Mouse (Mus musculus) intestine, embryonic 14.5 days (tissue): ENCODE results near the gene Frzb. TPM values are rescaled to one million over a fixed set of nuclear protein-coding genes. Genes with fewer than 3 reads are reported as not detected.

Experiments
- ATAC-seq: fragments of 200-750 bp; cut with Nextera tagmentation; replicated peaks from 2 replicates; pipeline ENCODE4 v1.8.0; 2017; ENCODE audit warnings: low read depth, moderate number of reproducible peaks, moderate TSS enrichment, moderate library complexity; ENCODE audit not compliant: low FRiP score, low TSS enrichment
- DNase-seq: peaks from one replicate; pipeline ENCODE4 v3.0.0-alpha.2; 2018; ENCODE audit warnings: low spot score
- H3K27ac ChIP-seq: fragments of 300-500 bp; sonication (generic); 2 replicates; pipeline ENCODE4 v1.5.1; 2014; ENCODE audit warnings: low read depth, mild to moderate bottlenecking, control low read depth
- H3K27me3 ChIP-seq: fragments of 300-500 bp; sonication (generic); replicated peaks from 2 replicates; pipeline ENCODE4 v1.6.1; 2014; ENCODE audit warnings: low read length, control low read depth; ENCODE audit not compliant: control insufficient read depth, insufficient read depth
- H3K36me3 ChIP-seq: fragments of 300-500 bp; sonication (generic); 2 replicates; pipeline ENCODE4 v1.6.1; 2014; ENCODE audit warnings: low read length, control low read depth; ENCODE audit not compliant: control insufficient read depth, insufficient read depth
- H3K4me1 ChIP-seq: fragments of 300-500 bp; sonication (generic); replicated peaks from 2 replicates; pipeline ENCODE4 v1.6.1; 2014; ENCODE audit warnings: low read length, control low read depth, mixed read lengths; ENCODE audit not compliant: control insufficient read depth, insufficient read depth
- H3K4me2 ChIP-seq: fragments of 300-500 bp; sonication (generic); 2 replicates; pipeline ENCODE4 v1.6.1; 2014; ENCODE audit warnings: low read length
- H3K4me3 ChIP-seq: fragments of 300-500 bp; sonication (generic); 2 replicates; pipeline ENCODE4 v1.5.1; 2014; ENCODE audit warnings: low read depth, low read length, control low read depth, mixed read lengths
- H3K9ac ChIP-seq: fragments of 300-500 bp; sonication (generic); 2 replicates; pipeline ENCODE4 v1.6.1; 2014; ENCODE audit warnings: mild to moderate bottlenecking, low read length
- H3K9me3 ChIP-seq: fragments of 300-500 bp; sonication (generic); 2 replicates; pipeline ENCODE4 v1.6.1; 2016; ENCODE audit warnings: low read length, control low read depth; ENCODE audit not compliant: control insufficient read depth
- WGBS: fragments of 180-500 bp; shearing (Covaris S2); extraction: QIAGEN DNeasy Blood & Tissue Kit; methylation state at CpG from one replicate; pipeline ENCODE4 v1.1.7; 2014; 5-methylcytosine and 5-hydroxymethylcytosine counted together
- polyA plus RNA-seq: library from polyadenylated mRNA; unstranded; fragments of >200 nt; fragmentation: Nextera tagmentation; extraction: Ambion mirVana; gene quantifications from 2 replicates; pipeline ENCODE4 v1.2.1, GENCODE M21; 2014

The Frzb gene
- polyA plus RNA-seq, 1 experiment from 2014 or later, result 1.9 TPM

GRCm38 (mm10) chr2:80384447-80384846 is 63.0 kb downstream of the Frzb start:
- Histone ChIP-seq H3K27me3 (no peaks in the 10 kb centered on the region), H3K9ac (no peak overlapping the region), H3K27ac (no peak overlapping the region), H3K36me3 (no peaks in the 10 kb centered on the region), H3K4me1 (peaks cover 5% of the 10 kb centered on the region), H3K4me3 (no peak overlapping the region), H3K4me2 (no peak overlapping the region), H3K9me3 (no peaks in the 10 kb centered on the region)
- no peak for DNase-seq
- 38% methylated on average over 4 of the region's 4 CpGs for WGBS
- no peak for ATAC-seq

GRCm38 (mm10) chr2:80379848-80380247 is 67.6 kb downstream of the Frzb start:
- H3K36me3 ChIP-seq, result no peaks in the 10 kb centered on the region
- no peaks in the 10 kb centered on the region for H3K9me3 ChIP-seq
- ATAC-seq (no peak), DNase-seq (no peak)
- H3K9ac ChIP-seq, result no peak overlapping the region
- no peak overlapping the region for H3K4me2 ChIP-seq
- 87% methylated on average over 5 of the region's 5 CpGs for WGBS
- no peaks in the 10 kb centered on the region for H3K27me3 ChIP-seq
- no peak overlapping the region for H3K4me3 ChIP-seq
- no peak overlapping the region for H3K27ac ChIP-seq
- H3K4me1 ChIP-seq, result no peaks in the 10 kb centered on the region

GRCm38 (mm10) chr2:80374892-80375291 is 72.5 kb downstream of the Frzb start:
- ATAC-seq, result no peak
- Histone ChIP-seq H3K4me2 (no peak overlapping the region), H3K4me1 (no peaks in the 10 kb centered on the region), H3K36me3 (no peaks in the 10 kb centered on the region), H3K4me3 (no peak overlapping the region), H3K9ac (no peak overlapping the region), H3K9me3 (no peaks in the 10 kb centered on the region), H3K27me3 (no peaks in the 10 kb centered on the region), H3K27ac (no peak overlapping the region)
- no peak for DNase-seq

- no peak overlapping the region for H3K9ac ChIP-seq
- H3K27me3 ChIP-seq, result no peaks in the 10 kb centered on the region
- ATAC-seq (no peak), DNase-seq (no peak)
- WGBS, result 86% methylated on average over 8 of the region's 8 CpGs
- H3K9me3 ChIP-seq, result no peaks in the 10 kb centered on the region
- no peak overlapping the region for H3K4me3 ChIP-seq
- H3K27ac ChIP-seq, result no peak overlapping the region
- no peak overlapping the region for H3K4me2 ChIP-seq
- no peaks in the 10 kb centered on the region for H3K36me3 ChIP-seq
- H3K4me1 ChIP-seq, result no peaks in the 10 kb centered on the region
These were observed 76.0 kb downstream of the Frzb start for GRCm38 (mm10) chr2:80371458-80371857.

Other genes with a start within 250 kb of the Frzb start
- 0.05 TPM in 1 of 2 replicates, not detected in the other for gene Prdx6b, start 155.2 kb downstream of the Frzb start, polyA plus RNA-seq
- gene Dnajc10, start 132.2 kb downstream of the Frzb start, polyA plus RNA-seq, result 76.3 and 80.2 TPM in 2 replicates
- 59.2 and 64.1 TPM in 2 replicates for gene Nckap1, start 133.8 kb upstream of the Frzb start, polyA plus RNA-seq
- 16.4 and 19.5 TPM in 2 replicates for gene Dusp19, start 169.4 kb upstream of the Frzb start, polyA plus RNA-seq
- 40.9 and 47.2 TPM in 2 replicates for gene Nup35, start 169.6 kb upstream of the Frzb start, polyA plus RNA-seq